Mouse (Mus musculus) hindbrain, embryonic 13.5 days (tissue): ENCODE data around the gene E130309D02Rik. TPM values are rescaled to one million over a fixed set of nuclear protein-coding genes. Genes with fewer than 3 reads are reported as not detected.

Experiments used
- ATAC-seq: fragments of 200-750 bp; cut with Nextera tagmentation; 2 replicates; pipeline ENCODE4 v1.8.0; 2017; ENCODE audit warnings: moderate TSS enrichment; ENCODE audit not compliant: low FRiP score
- H3K27ac ChIP-seq: fragments of 300-500 bp; sonication (generic); 2 replicates; pipeline ENCODE4 v1.5.1; 2015; ENCODE audit warnings: inconsistent platforms, mild to moderate bottlenecking, moderate library complexity
- H3K27me3 ChIP-seq: fragments of 300-500 bp; sonication (generic); 2 replicates; pipeline ENCODE4 v1.6.1; 2015; ENCODE audit warnings: mild to moderate bottlenecking, inconsistent platforms
- H3K36me3 ChIP-seq: fragments of 300-500 bp; sonication (generic); 2 replicates; pipeline ENCODE4 v1.6.1; 2015; ENCODE audit warnings: mild to moderate bottlenecking, inconsistent platforms
- H3K4me1 ChIP-seq: fragments of 300-500 bp; sonication (generic); replicated peaks from 2 replicates; pipeline ENCODE4 v1.6.1; 2015; ENCODE audit warnings: inconsistent platforms
- H3K4me2 ChIP-seq: fragments of 300-500 bp; sonication (generic); 2 replicates; pipeline ENCODE4 v1.6.1; 2015; ENCODE audit warnings: inconsistent platforms, mild to moderate bottlenecking, moderate library complexity
- H3K4me3 ChIP-seq: fragments of 300-500 bp; sonication (generic); 2 replicates; pipeline ENCODE4 v1.5.1; 2015; ENCODE audit warnings: mild to moderate bottlenecking, inconsistent platforms
- H3K9ac ChIP-seq: fragments of 300-500 bp; sonication (generic); 2 replicates; pipeline ENCODE4 v1.6.1; 2015; ENCODE audit warnings: mild to moderate bottlenecking, inconsistent platforms
- H3K9me3 ChIP-seq: fragments of 300-500 bp; sonication (generic); 2 replicates; pipeline ENCODE4 v1.6.1; 2016; ENCODE audit warnings: inconsistent platforms
- WGBS: fragments of 180-500 bp; shearing (Covaris S2); methylation state at CpG from one replicate; pipeline ENCODE4 v1.1.7; 2015; 5-methylcytosine and 5-hydroxymethylcytosine counted together
- polyA plus RNA-seq: library from polyadenylated mRNA; unstranded; fragments of >200 nt; fragmentation: Nextera tagmentation; extraction: Ambion mirVana; gene quantifications from 2 replicates; pipeline ENCODE4 v1.2.1, GENCODE M21; 2015

E130309D02Rik gene
- polyA plus RNA-seq, 1 experiment from 2014 or later = 36.2 TPM

DNA sequence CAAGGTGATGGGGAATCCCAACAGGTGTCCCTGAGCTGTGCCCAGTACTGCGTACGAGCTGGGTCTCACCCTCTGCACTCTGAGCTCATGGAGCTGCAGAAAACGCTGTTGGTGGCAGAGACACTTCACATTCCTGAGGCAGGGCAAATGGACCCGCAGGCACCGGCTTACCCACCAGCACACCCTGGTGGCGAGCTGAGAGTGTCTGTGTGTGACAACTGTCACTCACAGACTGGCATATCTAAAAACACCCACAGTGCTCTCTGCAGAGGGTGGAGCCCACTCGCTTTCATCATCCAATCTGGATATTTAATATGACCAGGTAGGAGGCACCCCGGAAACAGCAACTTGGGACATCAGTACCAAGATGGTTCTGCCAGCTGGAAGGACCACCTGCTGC, 13.9 kb downstream of the E130309D02Rik start:
- Histone ChIP-seq H3K36me3 (peaks cover 79% of the 10 kb centered on the region), H3K27ac (no peak overlapping the region), H3K27me3 (no peaks in the 10 kb centered on the region), H3K4me3 (no peak overlapping the region), H3K9me3 (no peaks in the 10 kb centered on the region), H3K4me1 (peaks cover 6% of the 10 kb centered on the region), H3K4me2 (no peak overlapping the region), H3K9ac (no peak overlapping the region)
- ATAC-seq = no peak
- 88% methylated on average over 8 of the region's 8 CpGs for WGBS

DNA sequence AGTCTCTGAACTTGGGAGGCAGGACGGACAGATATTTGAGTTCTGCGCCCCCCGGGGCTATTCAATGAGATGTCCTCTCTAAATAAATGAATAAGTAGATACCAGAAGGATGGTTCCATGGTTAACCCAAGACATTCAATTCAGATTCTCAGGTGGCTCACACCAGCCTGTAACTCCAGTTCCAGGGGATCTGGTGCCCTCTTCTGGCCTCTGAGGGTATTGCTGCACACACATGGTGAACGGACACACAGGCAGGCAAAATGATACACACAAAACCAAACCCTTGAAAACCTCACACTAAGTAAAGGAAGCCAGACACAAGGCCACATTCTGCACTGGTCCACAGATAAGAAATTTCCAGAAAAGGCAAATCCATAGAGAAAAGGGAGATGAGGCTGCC, 15.5 kb downstream of the E130309D02Rik start:
- H3K27me3 ChIP-seq = peaks cover 5% of the 10 kb centered on the region
- peaks cover 66% of the 10 kb centered on the region for H3K36me3 ChIP-seq
- no peaks in the 10 kb centered on the region for H3K9me3 ChIP-seq
- no peak overlapping the region for H3K4me2 ChIP-seq
- WGBS = 88% methylated on average over 4 of the region's 4 CpGs
- ATAC-seq = no peak
- peaks cover 5% of the 10 kb centered on the region for H3K4me1 ChIP-seq
- no peak overlapping the region for H3K27ac ChIP-seq
- H3K9ac ChIP-seq = no peak overlapping the region
- no peak overlapping the region for H3K4me3 ChIP-seq

DNA sequence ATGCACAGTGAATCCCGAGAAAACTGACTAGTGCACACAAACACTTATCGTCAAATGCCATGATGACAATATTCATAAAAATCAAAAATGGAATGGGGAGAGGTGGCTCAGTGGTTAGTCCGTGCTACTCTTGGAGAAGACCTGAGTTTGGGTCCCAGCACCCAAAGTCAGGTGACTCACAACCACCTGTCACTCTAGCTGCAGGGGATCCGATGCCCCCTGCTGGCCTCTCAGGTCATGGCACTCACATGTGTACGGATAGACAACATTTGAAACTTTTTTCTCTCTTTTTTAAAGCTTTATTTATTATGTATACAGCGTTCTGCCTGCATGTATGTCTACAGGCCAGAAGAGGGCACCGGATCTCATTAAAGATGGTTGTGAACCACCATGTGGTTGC, 16.8 kb downstream of the E130309D02Rik start:
- Histone ChIP-seq H3K4me1 (peaks cover 6% of the 10 kb centered on the region), H3K27ac (no peak overlapping the region)

DNA sequence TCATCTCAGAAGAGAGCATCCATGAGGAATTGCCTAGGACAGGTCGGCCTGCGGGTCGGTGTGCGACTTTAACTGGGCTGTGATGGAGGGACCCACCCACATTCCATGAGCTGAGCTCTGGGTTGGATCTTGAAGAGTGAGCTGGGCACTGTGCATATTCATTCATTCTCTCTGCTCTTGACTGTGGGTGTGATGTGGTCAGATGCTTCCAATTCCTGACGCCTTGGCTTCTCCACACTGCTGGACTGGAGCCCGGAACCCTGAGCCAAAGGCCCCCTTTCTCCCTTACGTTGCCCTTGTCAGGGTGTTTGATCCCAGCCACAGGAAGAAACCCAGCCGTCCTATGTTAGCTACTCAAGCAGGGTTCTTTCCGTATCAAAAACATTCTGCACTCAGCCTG, 17.2 kb downstream of the E130309D02Rik start:
- Histone ChIP-seq H3K27ac (no peak overlapping the region), H3K36me3 (peaks cover 52% of the 10 kb centered on the region), H3K27me3 (peaks cover 22% of the 10 kb centered on the region), H3K9me3 (no peaks in the 10 kb centered on the region), H3K4me1 (peaks cover 10% of the 10 kb centered on the region), H3K9ac (no peak overlapping the region), H3K4me2 (no peak overlapping the region), H3K4me3 (no peak overlapping the region)
- no peak for ATAC-seq
- WGBS = 92% methylated on average over 9 of the region's 9 CpGs

More for the DNA sequence above, 16.8 kb downstream of the E130309D02Rik start:
- Histone ChIP-seq H3K4me3 (no peak overlapping the region), H3K9ac (no peak overlapping the region), H3K9me3 (no peaks in the 10 kb centered on the region), H3K4me2 (no peak overlapping the region), H3K36me3 (peaks cover 57% of the 10 kb centered on the region), H3K27me3 (peaks cover 18% of the 10 kb centered on the region)
- ATAC-seq = no peak
- WGBS = 96% methylated on average over 7 of the region's 7 CpGs

DNA sequence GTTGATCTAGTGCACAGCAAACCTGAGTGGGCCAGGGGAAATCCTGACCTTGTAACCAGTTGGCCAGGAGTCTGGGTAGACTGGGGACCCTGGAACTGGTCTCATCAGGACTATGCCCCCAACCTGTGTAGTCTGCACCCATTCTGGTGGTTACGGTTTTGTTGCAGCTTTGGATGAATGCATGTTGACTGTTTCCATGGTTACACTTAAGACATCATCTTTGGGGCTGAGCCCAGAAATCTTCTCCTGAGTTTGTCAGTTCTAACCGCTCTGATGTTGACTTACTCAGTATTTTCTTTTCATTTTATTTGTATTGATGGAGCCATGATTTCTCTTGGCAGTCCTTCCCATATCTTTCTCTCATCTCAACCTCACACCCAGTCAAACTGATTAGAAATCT, 19.8 kb downstream of the E130309D02Rik start:
- 90% methylated on average over 2 of the region's 2 CpGs for WGBS
- H3K4me2 ChIP-seq = no peak overlapping the region
- H3K27me3 ChIP-seq = peaks cover 49% of the 10 kb centered on the region
- H3K27ac ChIP-seq = no peak overlapping the region
- no peak for ATAC-seq
- peaks cover 15% of the 10 kb centered on the region for H3K4me1 ChIP-seq
- no peaks in the 10 kb centered on the region for H3K9me3 ChIP-seq
- no peak overlapping the region for H3K4me3 ChIP-seq
- H3K9ac ChIP-seq = no peak overlapping the region
- H3K36me3 ChIP-seq = peaks cover 27% of the 10 kb centered on the region

DNA sequence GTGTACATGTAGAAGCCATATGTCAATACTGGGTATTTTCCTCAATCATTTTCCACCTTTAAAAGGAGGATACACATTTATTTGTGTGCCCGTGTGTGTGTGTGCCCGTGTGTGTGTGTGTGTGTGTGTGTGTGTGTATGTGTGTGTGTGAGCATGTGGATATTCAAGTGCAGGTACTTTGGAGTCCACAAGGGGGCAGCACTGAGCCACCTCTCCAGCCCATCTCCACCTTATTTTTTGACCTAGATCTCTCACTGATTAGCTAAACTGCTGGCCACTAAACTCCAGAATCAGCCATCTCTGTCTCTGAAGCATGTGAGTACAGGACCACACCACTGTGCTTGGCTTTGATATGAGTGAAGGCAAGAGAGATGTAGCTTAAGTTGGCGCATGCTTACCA, 20.3 kb downstream of the E130309D02Rik start:
- Histone ChIP-seq H3K4me1 (peaks cover 15% of the 10 kb centered on the region), H3K4me2 (no peak overlapping the region), H3K36me3 (peaks cover 22% of the 10 kb centered on the region), H3K4me3 (no peak overlapping the region), H3K27ac (no peak overlapping the region), H3K9ac (no peak overlapping the region), H3K27me3 (peaks cover 53% of the 10 kb centered on the region), H3K9me3 (no peaks in the 10 kb centered on the region)
- 94% methylated on average over 3 of the region's 3 CpGs for WGBS
- no peak for ATAC-seq

DNA sequence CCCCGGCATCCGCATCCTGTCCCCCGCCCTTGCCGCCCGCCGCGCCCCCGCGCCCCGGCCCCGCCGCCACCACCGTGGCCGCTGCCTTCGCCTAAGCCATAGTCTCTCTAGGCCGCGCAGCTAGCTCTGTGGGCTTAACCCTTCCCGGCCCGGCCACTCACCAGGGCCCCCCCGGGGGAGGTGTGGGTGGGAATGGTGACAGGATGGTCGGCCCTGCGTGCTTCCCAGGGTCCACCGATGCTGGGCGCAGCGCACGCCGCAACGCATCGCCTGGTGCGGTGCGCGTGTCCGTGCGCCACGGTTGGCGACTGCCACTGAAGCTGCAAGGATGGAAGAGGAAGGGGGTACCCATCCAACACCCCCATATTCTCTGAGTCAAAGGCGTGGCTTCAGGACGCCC, 21.8 kb downstream of the E130309D02Rik start, which contains the start of gene Zfp853:
Gene Zfp853 (minus strand): TSS at position 220 of the 400 bp plus-strand sequence.
- peaks cover 14% of the 10 kb centered on the region; the same call in 1 of the 2 replicates for H3K36me3 ChIP-seq
- H3K4me1 ChIP-seq = peaks cover 22% of the 10 kb centered on the region
- no peak within 1 kb of the TSS for H3K27ac ChIP-seq
- no peaks in the 10 kb centered on the region for H3K9me3 ChIP-seq
- peak within 1 kb of the TSS; percentile 48 for H3K4me3 ChIP-seq
- peak within 1 kb of the TSS; percentile 74 for H3K9ac ChIP-seq
- H3K27me3 ChIP-seq = peaks cover 68% of the 10 kb centered on the region
- H3K4me2 ChIP-seq = peak within 1 kb of the TSS; percentile 71
- no peak for ATAC-seq
- 4% methylated on average over 23 of the region's 38 CpGs for WGBS

DNA sequence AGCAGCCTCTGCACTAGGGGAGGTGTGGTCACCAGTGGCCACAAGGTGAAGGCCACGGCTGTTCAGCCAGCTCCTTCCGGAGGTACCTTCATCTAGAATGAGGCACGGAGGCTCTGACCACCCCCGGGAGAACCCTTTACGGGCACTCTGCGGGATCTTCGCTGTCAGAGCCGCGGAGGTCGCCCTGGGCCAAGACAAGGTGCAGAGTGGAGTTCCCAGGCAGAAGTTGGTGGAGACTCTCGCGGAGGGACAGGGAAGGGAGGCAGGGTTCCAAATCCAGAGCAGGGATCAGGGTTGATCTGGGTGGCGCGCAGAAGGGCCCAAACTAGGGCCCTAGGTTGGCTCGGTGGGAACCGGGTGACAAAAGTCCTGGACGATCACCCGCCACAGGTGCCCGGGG, 22.3 kb downstream of the E130309D02Rik start:
- Histone ChIP-seq H3K36me3 (peaks cover 13% of the 10 kb centered on the region; the same call in 1 of the 2 replicates), H3K9ac (peak overlapping the region; percentile 74), H3K4me3 (peak overlapping the region; percentile 48), H3K4me1 (peaks cover 27% of the 10 kb centered on the region), H3K4me2 (peak overlapping the region; percentile 71), H3K9me3 (no peaks in the 10 kb centered on the region), H3K27me3 (peaks cover 73% of the 10 kb centered on the region), H3K27ac (no peak overlapping the region)
- ATAC-seq = no peak
- WGBS = 3% methylated on average over 19 of the region's 19 CpGs

DNA sequence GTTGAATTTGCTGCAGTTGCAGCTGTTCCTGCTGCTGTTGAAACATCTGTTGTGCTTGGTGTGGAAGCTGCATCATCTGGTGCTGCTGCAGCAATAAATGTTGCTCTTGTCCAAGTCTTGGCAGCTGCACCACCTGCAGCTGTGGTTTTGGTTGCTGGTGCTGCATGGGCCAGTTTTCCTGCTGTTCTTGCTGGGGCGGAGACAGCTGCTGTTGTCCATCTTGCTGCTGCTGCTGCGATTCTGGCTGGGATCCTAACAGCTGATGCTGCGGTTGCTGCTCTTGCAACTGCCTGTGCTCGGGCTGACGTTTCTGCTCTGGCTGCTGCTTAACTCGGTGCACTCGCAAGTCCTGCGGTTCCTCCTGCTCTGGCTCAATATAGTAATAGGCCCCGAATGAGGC, 25.9 kb downstream of the E130309D02Rik start:
- H3K4me1 ChIP-seq = peaks cover 31% of the 10 kb centered on the region
- ATAC-seq = no peak
- peaks cover 99% of the 10 kb centered on the region for H3K27me3 ChIP-seq
- no peak overlapping the region for H3K4me2 ChIP-seq
- no peak overlapping the region for H3K9ac ChIP-seq
- no peaks in the 10 kb centered on the region for H3K9me3 ChIP-seq
- 71% methylated on average over 9 of the region's 9 CpGs for whole genome bisulfite sequencing
- peaks cover 7% of the 10 kb centered on the region; the same call in 1 of the 2 replicates for H3K36me3 ChIP-seq
- H3K4me3 ChIP-seq = no peak overlapping the region
- no peak overlapping the region for H3K27ac ChIP-seq

DNA sequence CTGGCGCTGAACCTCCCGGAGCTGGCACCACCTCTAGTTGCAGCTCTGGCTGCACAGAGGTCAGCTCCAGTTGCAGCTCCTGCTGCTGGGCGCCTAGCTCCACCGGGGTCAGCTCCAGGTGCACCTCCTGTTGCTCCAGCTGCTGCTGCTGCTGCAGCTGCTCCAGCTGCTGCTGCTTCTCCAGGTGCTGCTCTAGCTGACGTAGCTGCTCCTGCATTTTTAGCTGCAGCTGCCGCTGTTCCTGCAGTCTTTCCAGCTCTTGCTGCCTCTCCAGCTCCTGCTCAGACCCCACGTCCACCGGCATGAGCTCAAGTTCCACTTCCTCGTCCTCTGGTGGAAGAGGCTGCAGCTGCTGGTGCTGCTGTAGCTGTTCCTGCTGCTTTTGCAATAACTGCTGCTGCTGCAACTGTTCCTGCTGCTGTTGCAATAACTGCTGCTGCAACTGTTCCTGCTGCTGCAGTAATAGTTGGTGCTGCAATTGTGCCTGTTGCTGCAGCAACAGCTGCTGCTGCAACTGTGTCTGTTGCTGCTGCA, 26.7 kb downstream of the E130309D02Rik start:
- Histone ChIP-seq H3K27ac (no peak overlapping the region), H3K9ac (peak overlapping the region; percentile 56; the same call in 1 of the 2 replicates), H3K4me1 (peaks cover 26% of the 10 kb centered on the region), H3K27me3 (peaks cover 95% of the 10 kb centered on the region), H3K9me3 (no peaks in the 10 kb centered on the region), H3K4me2 (peak overlapping the region; percentile 48), H3K4me3 (peak overlapping the region; percentile 30), H3K36me3 (peaks cover 7% of the 10 kb centered on the region; the same call in 1 of the 2 replicates)
- WGBS = 16% methylated on average over 9 of the region's 9 CpGs
- no peak for ATAC-seq

DNA sequence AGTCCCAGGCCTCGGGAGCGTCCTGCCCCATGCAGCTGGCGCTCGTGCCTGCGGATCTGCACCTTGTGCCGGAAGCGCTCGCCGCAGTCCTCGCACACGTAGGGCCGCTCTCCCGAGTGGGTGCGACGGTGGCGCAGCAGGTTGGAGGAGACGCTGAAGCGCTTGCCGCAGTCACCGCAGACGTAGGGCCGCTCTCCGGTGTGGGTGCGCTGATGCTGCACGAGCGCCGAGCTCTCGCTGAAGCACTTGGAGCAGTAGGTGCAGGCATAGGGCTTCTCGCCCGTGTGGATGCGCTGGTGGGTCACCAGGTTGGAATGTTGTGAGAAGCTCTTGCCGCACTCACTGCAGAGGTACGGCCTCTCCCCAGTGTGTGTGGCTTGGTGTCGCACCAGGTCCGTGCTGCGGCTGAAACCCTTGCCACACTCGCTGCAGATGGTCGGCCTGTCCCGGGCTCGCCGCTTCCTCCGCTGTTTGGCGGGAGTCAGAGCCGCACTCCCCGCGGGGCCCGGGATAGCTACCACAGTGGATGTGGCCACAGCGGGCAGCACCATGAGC, 27.3 kb downstream of the E130309D02Rik start:
- peaks cover 20% of the 10 kb centered on the region for H3K4me1 ChIP-seq
- WGBS = 2% methylated on average over 47 of the region's 48 CpGs
- peaks cover 89% of the 10 kb centered on the region for H3K27me3 ChIP-seq
- no peak for ATAC-seq
- H3K9ac ChIP-seq = peak overlapping the region; percentile 56
- H3K27ac ChIP-seq = no peak overlapping the region
- peak overlapping the region; percentile 48 for H3K4me2 ChIP-seq
- H3K4me3 ChIP-seq = peak overlapping the region; percentile 30
- H3K9me3 ChIP-seq = no peaks in the 10 kb centered on the region
- peaks cover 7% of the 10 kb centered on the region; the same call in 1 of the 2 replicates for H3K36me3 ChIP-seq

DNA sequence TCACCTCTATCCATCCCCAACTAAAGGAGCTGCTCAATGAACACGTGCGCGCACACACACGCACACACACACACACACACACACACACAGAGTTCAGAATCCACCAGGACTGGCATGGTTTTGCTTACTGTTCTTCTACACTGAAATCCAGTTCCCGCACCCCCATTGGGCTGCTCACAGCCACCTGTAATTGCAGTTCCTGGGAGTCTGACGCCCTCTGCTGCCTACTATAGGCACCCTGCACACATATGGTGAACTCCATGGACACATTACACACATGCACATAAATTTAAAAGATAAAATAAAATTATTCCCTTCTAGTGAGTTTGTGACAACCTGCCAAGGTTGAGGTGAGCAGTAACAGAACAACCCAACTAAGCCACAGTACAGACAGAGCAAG, 30.4 kb downstream of the E130309D02Rik start:
- Histone ChIP-seq H3K4me1 (peaks cover 16% of the 10 kb centered on the region), H3K4me2 (no peak overlapping the region), H3K9ac (no peak overlapping the region), H3K27me3 (peaks cover 69% of the 10 kb centered on the region), H3K9me3 (no peaks in the 10 kb centered on the region), H3K4me3 (no peak overlapping the region), H3K36me3 (peaks cover 7% of the 10 kb centered on the region; the same call in 1 of the 2 replicates), H3K27ac (no peak overlapping the region)
- 49% methylated on average over 6 of the region's 6 CpGs for WGBS
- no peak for ATAC-seq

DNA sequence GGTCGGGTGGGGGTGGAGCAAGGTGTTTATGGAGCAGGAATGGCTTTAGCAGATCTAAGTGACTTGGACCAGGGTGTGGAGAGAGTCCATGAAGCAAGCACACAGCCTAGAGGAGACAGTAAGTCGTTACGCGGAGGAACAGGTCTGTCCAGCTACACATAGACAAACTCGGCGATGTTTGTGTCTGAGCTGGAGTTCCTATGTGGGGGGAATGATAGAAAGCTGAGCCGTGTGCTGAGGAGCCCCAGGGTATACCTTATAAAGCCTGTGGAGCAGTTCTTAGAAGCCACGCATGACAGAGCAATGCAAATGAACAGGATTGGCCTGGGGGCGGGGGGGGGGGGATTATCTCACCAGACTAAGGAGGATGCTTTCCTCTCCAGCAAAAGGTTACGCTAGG, 35.9 kb downstream of the E130309D02Rik start:
- Histone ChIP-seq H3K4me3 (no peak overlapping the region), H3K9ac (no peak overlapping the region), H3K9me3 (no peaks in the 10 kb centered on the region), H3K27me3 (peaks cover 35% of the 10 kb centered on the region; the same call in 1 of the 2 replicates), H3K4me2 (no peak overlapping the region), H3K36me3 (no peaks in the 10 kb centered on the region), H3K4me1 (no peaks in the 10 kb centered on the region), H3K27ac (no peak overlapping the region)
- no peak for ATAC-seq
- WGBS = 41% methylated on average over 10 of the region's 10 CpGs
